Mouse (Mus musculus) heart, postnatal 0 days (tissue): ENCODE data around the gene Zbtb5.

Experiments
- CTCF ChIP-seq: IDR thresholded peaks from 2 replicates; pipeline ENCODE4 v1.5.1; 2016; ENCODE audit warnings: antibody characterized with exemption, control low read depth, low read depth
- EP300 ChIP-seq: IDR thresholded peaks from 2 replicates; pipeline ENCODE4 v1.6.1; 2016; ENCODE audit warnings: antibody characterized with exemption, low read depth

DNA sequence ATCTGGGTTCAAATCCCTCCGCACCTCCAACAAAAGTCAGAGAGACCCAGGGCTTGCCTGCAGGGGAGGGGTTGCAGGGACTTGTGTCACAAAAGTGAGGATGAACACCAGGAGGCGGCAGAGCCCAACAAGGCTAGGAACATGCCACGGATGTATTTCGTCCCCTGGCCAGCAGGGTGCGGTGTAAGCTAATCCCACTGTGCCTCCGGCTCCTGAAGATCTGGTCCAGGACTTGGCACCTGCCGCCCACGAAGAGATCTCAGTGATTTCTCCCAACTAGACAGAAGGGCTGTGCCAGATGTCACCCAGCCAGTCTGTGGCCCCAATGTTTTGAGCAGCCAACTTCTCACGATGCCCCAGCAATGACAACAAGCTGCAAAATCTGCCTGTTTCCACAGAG is 38.8 kb downstream of the Zbtb5 start:
- TF ChIP-seq CTCF (peak; percentile 99), EP300 (no peak)
